Mouse (Mus musculus) ES-Bruce4 (cell line): ENCODE measurements around the gene Zer1. TPM values are rescaled to one million over a fixed set of nuclear protein-coding genes. Genes with fewer than 3 reads are reported as not detected.

Experiments
- H3K27ac ChIP-seq: 2 replicates; pipeline ENCODE4 v1.5.1; 2012; ENCODE audit warnings: low read length, inconsistent platforms; ENCODE audit not compliant: insufficient read depth
- H3K27me3 ChIP-seq: 2 replicates; pipeline ENCODE4 v1.6.1; 2012; ENCODE audit warnings: mild to moderate bottlenecking, low read length, inconsistent platforms; ENCODE audit not compliant: control insufficient read depth, poor library complexity, insufficient read depth, severe bottlenecking
- H3K36me3 ChIP-seq: 2 replicates; pipeline ENCODE4 v1.6.1; 2012; ENCODE audit warnings: inconsistent platforms, mild to moderate bottlenecking, low read length, moderate library complexity; ENCODE audit not compliant: control insufficient read depth, poor library complexity, insufficient read depth, severe bottlenecking
- H3K4me1 ChIP-seq: one replicate; pipeline ENCODE4 v1.8.1; 2011; ENCODE audit warnings: low read length; ENCODE audit not compliant: control insufficient read depth, insufficient read depth
- H3K4me3 ChIP-seq: 2 replicates; pipeline ENCODE4 v1.5.1; 2011; ENCODE audit warnings: low read depth, mild to moderate bottlenecking, low read length
- H3K9ac ChIP-seq: 2 replicates; pipeline ENCODE4 v1.6.1; 2012; ENCODE audit warnings: low read depth, mild to moderate bottlenecking, inconsistent platforms; ENCODE audit not compliant: poor library complexity, severe bottlenecking
- H3K9me3 ChIP-seq: replicated peaks from 2 replicates; pipeline ENCODE4 v1.6.1; 2012; ENCODE audit warnings: mild to moderate bottlenecking, low read length, inconsistent platforms; ENCODE audit not compliant: control insufficient read depth, poor library complexity, insufficient read depth, severe bottlenecking
- CTCF ChIP-seq: IDR thresholded peaks from one replicate; pipeline ENCODE4 v1.8.1; 2011; ENCODE audit warnings: low read depth, low read length
- EP300 ChIP-seq: IDR thresholded peaks from 2 replicates; pipeline ENCODE4 v1.6.1; 2011; ENCODE audit warnings: low read depth, low read length; ENCODE audit not compliant: insufficient read depth
- POLR2A ChIP-seq: IDR thresholded peaks from one replicate; pipeline ENCODE4 v1.8.1; 2011; ENCODE audit warnings: low read length; ENCODE audit not compliant: insufficient read depth
- polyA plus RNA-seq: library from polyadenylated mRNA; stranded (reverse); fragments of >200 nt; gene quantifications from 2 replicates; pipeline ENCODE4 v1.2.4, GENCODE M21; 2011; ENCODE audit warnings: low read depth; ENCODE audit not compliant: missing spikeins, insufficient read depth, insufficient read length

Gene Zer1
- polyA plus RNA-seq, 1 experiment = 33.8 TPM

DNA sequence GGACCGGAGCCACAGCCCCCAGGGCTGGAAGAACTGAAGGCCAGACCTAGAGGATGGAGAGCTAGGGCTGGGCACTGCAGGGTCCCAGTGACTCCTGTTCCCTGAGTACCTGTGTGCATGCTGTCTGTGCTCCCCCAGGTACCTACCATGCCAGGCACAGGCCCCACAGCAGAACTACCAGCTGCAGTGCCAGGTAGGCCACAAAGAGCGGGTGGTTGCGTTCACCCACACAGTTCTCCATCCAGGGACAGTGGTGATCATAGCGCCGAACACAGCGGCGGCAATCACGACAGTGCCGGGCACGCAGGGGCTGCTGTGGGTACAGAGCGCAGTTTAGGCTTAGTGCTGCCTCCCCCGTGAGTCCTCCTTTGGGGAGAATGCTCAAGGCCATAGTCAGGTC, 32.9 kb downstream of the Zer1 start:
- no peak overlapping the region for H3K27ac ChIP-seq

DNA sequence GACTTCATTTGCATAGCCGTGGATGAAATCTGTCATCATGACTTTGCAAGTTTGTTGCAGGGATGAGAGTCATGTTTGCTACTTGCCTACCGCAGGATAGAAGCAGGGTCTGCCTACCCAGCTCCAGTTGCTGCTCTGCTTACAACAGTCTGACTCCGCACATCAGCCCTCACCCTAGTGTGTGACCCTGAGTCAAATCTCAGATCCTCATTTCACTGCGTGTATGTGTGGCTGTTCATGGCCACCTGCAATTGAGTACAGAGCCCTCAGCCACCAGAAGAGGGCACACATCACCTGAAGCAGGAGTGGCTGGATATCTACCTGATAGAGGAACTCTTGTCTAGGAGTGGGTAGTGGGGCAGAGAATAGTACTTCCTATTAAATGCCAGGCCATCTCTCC, 37.1 kb downstream of the Zer1 start:
- H3K9me3 ChIP-seq = no peaks in the 10 kb centered on the region
- peaks cover 14% of the 10 kb centered on the region for H3K36me3 ChIP-seq
- H3K4me3 ChIP-seq = no peak overlapping the region
- no peaks in the 10 kb centered on the region for H3K27me3 ChIP-seq
- no peaks in the 10 kb centered on the region for H3K4me1 ChIP-seq
- no peak for TF ChIP-seq POLR2A
- peak; percentile 31 for TF ChIP-seq CTCF
- no peak overlapping the region; the same call in 1 of the 2 replicates for H3K27ac ChIP-seq
- no peak overlapping the region for H3K9ac ChIP-seq

More for the DNA sequence above, 32.9 kb downstream of the Zer1 start:
- TF ChIP-seq EP300 (no peak), CTCF (no peak), POLR2A (no peak)
- Histone ChIP-seq H3K27me3 (no peaks in the 10 kb centered on the region), H3K4me1 (no peaks in the 10 kb centered on the region), H3K4me3 (no peak overlapping the region), H3K9ac (no peak overlapping the region), H3K36me3 (peaks cover 14% of the 10 kb centered on the region), H3K9me3 (no peaks in the 10 kb centered on the region)

DNA sequence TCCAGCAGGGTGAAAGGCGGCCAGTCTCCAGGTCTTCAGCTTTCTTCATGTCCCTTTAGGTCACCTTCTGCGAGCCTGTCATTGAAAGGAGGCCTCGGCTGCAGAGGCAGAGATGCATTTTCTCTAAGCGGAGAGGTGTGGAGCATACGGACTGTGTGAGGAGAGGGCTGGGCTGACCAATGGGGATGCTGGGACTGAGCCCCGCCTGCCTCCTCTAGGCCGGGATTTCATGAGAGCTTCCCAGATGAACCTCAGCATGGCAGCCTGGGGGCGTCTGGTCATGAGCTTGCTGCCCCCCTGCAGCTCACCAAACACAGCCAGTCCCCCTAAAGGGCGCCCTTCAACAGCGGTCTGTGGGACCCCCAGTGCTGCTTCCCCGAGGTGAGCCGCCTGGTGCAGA, 39.8 kb downstream of the Zer1 start:
- H3K36me3 ChIP-seq = no peaks in the 10 kb centered on the region
- no peak overlapping the region for H3K4me3 ChIP-seq
- TF ChIP-seq POLR2A = no peak
- no peak for TF ChIP-seq CTCF
- TF ChIP-seq EP300 = no peak
- H3K27ac ChIP-seq = no peak overlapping the region
- H3K9me3 ChIP-seq = no peaks in the 10 kb centered on the region
- H3K9ac ChIP-seq = no peak overlapping the region
- H3K27me3 ChIP-seq = no peaks in the 10 kb centered on the region
- no peaks in the 10 kb centered on the region for H3K4me1 ChIP-seq

DNA sequence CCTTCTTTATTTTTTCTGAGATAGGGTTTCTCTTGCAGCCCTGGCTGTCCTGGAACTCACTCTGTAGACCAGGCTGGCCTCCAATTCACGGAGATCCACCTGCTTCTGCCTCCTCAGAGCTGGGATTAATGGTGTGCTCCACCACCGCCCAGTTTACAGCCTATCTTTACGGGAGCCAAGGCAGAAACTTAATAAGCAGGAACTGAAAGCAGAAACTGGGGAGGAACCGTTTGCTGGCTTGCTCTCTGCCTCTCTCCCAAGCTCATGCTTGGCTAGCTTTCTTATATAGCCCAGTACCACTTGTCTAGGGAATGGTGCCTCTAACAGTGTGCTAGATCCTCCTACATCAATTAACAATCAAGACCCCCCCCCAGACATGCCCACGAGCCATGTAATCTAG, 40.3 kb downstream of the Zer1 start:
- Histone ChIP-seq H3K27me3 (no peaks in the 10 kb centered on the region), H3K4me1 (peaks cover 1% of the 10 kb centered on the region), H3K36me3 (no peaks in the 10 kb centered on the region), H3K4me3 (no peak overlapping the region), H3K9ac (no peak overlapping the region), H3K9me3 (no peaks in the 10 kb centered on the region), H3K27ac (no peak overlapping the region)
- TF ChIP-seq EP300 = no peak
- TF ChIP-seq POLR2A = no peak
- TF ChIP-seq CTCF = no peak

DNA sequence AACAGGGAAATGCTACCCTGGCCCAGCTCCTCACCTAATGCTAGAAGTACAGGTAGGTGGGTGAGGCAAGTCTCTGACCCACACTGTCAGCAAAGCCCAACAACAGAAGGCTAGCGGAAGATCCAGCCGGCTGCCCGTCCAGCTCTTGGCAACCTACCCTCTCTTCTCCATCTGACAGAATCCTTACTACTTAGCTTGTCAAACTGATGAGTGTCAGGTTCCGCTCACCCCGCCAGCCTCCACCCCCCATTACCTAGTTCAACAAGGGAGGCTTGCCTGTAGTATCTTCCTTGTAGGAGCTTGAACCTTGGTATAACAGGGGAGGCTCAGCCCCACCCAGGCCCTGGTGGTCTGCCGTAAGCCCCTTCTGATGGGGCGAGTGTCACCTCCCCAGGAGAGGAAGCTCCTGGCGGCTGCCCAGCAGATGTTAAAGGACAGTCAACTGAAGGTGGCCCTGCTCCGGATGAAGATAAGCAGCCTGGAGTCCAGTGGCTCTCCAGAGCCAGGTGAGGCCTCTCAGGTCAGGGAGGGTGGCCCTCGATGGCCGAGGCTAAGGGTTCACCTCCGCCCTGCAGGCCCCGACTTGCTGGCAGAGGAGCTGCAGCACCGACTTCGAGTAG, 44.1 kb downstream of the Zer1 start:
- Histone ChIP-seq H3K27me3 (no peaks in the 10 kb centered on the region), H3K36me3 (no peaks in the 10 kb centered on the region), H3K4me1 (peaks cover 6% of the 10 kb centered on the region), H3K4me3 (no peak overlapping the region), H3K27ac (no peak overlapping the region), H3K9me3 (no peaks in the 10 kb centered on the region), H3K9ac (no peak overlapping the region)
- TF ChIP-seq CTCF (no peak), POLR2A (no peak), EP300 (no peak)

DNA sequence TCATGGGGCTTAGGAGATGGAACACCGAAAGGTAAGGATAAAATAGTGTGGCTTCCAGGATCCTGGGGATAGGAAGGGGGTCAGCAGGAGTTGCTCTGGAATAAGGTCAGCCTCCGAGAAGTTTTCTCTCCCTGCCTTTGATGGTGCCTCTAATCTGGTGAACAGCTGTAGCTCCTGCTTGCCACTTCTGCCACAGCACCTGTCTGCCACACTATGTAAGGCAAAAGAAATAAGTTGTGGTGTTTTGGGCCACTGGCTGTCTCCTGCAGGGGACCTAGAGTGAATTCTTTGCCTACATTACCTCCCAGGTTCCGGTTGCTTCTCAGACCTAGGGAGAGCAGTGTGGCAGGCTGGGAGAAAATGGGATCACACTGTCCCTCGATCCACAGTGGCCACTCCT, 45.6 kb downstream of the Zer1 start:
- H3K36me3 ChIP-seq = no peaks in the 10 kb centered on the region; the same call in 1 of the 2 replicates
- H3K9me3 ChIP-seq = no peaks in the 10 kb centered on the region
- peaks cover 6% of the 10 kb centered on the region for H3K4me1 ChIP-seq
- TF ChIP-seq CTCF (no peak), POLR2A (no peak), EP300 (no peak)
- peak overlapping the region; percentile 89 for H3K9ac ChIP-seq
- no peak overlapping the region for H3K27ac ChIP-seq
- no peaks in the 10 kb centered on the region for H3K27me3 ChIP-seq
- H3K4me3 ChIP-seq = peak overlapping the region; percentile 82; the same call in 1 of the 2 replicates

DNA sequence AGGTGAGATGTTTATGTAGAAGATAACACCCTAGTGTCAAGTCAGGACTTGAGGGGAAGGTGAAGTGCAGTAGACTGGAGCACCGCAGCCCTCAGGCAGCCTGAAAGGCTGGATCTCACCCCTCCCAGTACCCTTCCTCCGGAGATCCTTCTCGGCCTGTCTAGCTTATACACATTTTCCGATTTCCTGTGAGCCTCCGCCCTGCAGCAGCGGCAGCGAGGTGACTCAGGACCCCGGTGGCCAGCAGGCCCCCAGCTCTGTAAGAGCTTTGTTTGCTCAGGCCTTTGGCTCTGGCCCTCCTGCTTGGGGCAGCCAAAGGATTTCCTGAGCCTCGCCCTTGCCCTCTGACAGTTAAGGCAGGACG, 46.1 kb downstream of the Zer1 start:
- Histone ChIP-seq H3K9me3 (no peaks in the 10 kb centered on the region), H3K27ac (peak overlapping the region; percentile 42)
- TF ChIP-seq CTCF (no peak), POLR2A (no peak), EP300 (no peak)

More for the DNA sequence above, 46.1 kb downstream of the Zer1 start:
- Histone ChIP-seq H3K36me3 (no peaks in the 10 kb centered on the region; the same call in 1 of the 2 replicates), H3K27me3 (no peaks in the 10 kb centered on the region), H3K4me3 (peak overlapping the region; percentile 82), H3K4me1 (peaks cover 6% of the 10 kb centered on the region), H3K9ac (peak overlapping the region; percentile 89)
